Mouse (Mus musculus): ENCODE results near the gene Atad3a. TPM values are rescaled to one million over a fixed set of nuclear protein-coding genes. Genes with fewer than 3 reads are reported as not detected.
"Not testable (repeated sequence)": the region's sequence is repeated elsewhere in the genome, so short reads cannot be mapped to it uniquely, and the experiment has no call there.

Gene Atad3a
- polyA plus RNA-seq, 1 experiment from 2014 or later, result 90.7 TPM

DNA sequence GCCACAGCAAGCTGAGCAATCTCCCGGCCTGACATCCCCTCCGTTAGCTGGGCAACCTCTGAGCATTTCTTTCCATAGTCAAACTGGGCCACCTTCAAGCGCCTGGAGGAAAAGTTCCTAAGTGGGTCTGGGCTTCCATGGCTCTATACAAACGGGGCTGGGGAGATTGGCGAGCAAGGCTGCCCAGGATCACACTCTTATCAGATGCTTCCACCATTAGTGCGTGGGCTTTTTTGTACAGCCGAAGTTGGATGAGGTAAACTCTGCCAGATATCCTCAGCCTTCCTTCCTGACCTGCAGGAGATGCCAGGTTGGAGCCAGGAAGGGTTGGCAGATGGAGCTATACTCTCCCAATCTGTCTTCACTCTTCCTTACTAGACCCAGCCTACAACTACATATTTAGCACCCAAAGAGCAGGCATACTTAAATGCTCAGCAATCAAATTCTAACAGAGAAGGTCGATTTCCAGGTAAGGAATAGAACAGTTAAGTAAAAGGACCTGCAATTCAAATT is 14.8 kb downstream of the Atad3a start:
- WGBS, result 90% methylated on average over 8 of the region's 8 CpGs
- Histone ChIP-seq H3K4me2 (replicated peaks) (no peak overlapping the region), H3K4me1 (no peaks in the 10 kb centered on the region), H3K9me3 (no peaks in the 10 kb centered on the region), H3K27me3 (replicated peaks) (no peaks in the 10 kb centered on the region), H3K4me3 (no peak overlapping the region), H3K9ac (no peak overlapping the region), H3K36me3 (peaks cover 91% of the 10 kb centered on the region), H3K27ac (no peak overlapping the region)
- ATAC-seq (ENCODE audit: low FRiP score, low read depth), result no peak

DNA sequence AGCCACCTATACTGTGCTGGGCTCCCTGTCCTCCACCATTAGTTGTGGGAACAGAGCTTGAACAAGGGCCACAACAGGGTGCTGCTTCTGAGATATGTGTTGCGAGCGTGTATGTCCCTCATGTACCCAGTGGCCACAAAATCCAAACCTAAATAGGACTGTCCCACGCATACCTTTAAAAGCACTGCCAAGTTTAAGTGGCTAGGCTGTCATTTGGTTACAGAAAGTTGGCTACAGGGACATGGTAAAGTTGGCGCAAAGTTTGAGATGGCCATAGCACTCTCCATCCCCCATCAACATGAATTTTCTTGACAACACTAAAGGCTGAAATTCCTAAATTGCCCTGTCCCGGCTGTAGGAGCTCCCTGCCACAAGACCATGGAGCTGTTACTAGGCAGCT is 15.8 kb downstream of the Atad3a start:
- H3K27me3 ChIP-seq (replicated peaks), result no peaks in the 10 kb centered on the region
- H3K4me3 ChIP-seq, result no peak overlapping the region
- H3K9me3 ChIP-seq, result no peaks in the 10 kb centered on the region
- no peak overlapping the region for H3K27ac ChIP-seq
- H3K36me3 ChIP-seq, result peaks cover 91% of the 10 kb centered on the region
- no peak overlapping the region for H3K4me2 ChIP-seq (replicated peaks)
- H3K4me1 ChIP-seq, result no peaks in the 10 kb centered on the region
- 93% methylated on average over 5 of the region's 5 CpGs for WGBS
- no peak for ATAC-seq (ENCODE audit: low FRiP score, low read depth)
- H3K9ac ChIP-seq, result no peak overlapping the region

DNA sequence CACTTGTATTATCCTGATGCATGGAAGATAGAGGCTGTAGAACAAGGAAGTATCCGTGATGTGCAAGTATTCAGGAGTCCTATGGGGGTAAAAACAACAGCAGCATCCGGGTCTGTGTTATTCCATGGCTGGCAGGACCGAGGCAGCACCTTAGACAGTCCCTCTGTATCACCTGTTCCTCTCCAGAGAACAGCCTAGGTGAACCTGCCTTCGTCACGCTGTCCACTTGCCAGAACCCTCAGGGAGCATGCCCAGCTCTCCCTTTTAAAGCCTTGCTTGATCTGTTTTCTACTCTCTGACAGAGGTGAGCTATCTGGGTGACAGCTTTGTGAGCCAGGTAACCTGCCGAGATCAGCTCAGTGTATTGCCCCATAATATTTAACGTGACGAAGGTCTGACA is 16.4 kb downstream of the Atad3a start:
- Histone ChIP-seq H3K4me2 (replicated peaks) (no peak overlapping the region), H3K9me3 (no peaks in the 10 kb centered on the region), H3K4me1 (no peaks in the 10 kb centered on the region), H3K36me3 (peaks cover 91% of the 10 kb centered on the region), H3K27me3 (replicated peaks) (no peaks in the 10 kb centered on the region), H3K27ac (no peak overlapping the region), H3K4me3 (no peak overlapping the region), H3K9ac (no peak overlapping the region)
- 94% methylated on average over 8 of the region's 8 CpGs for WGBS
- no peak for ATAC-seq (ENCODE audit: low FRiP score, low read depth)

DNA sequence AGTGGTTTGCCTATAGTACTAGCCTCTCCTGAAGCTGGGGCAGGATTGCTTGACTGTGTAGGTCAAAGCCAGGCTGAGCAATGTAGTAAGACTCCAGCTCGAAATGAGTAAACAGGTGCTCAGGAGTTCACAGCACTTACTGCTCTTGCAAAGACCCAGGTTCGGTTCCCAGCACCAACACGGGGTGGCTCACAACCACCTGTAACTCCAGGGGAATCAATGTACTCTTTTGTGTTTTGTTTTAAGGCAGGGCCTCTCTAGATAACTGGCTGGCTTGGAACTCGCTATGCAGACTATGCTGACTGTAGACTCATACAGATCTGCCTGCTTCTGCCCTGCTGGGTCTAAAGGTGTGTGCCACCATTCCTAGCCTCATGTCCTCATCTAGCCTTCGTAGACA is 18.2 kb downstream of the Atad3a start:
- ATAC-seq (ENCODE audit: low FRiP score, low read depth), result no peak
- Histone ChIP-seq H3K4me2 (replicated peaks) (no peak overlapping the region), H3K27me3 (replicated peaks) (no peaks in the 10 kb centered on the region), H3K9me3 (no peaks in the 10 kb centered on the region), H3K27ac (no peak overlapping the region), H3K9ac (no peak overlapping the region), H3K4me1 (no peaks in the 10 kb centered on the region), H3K4me3 (no peak overlapping the region), H3K36me3 (peaks cover 81% of the 10 kb centered on the region)
- 89% methylated on average over 5 of the region's 5 CpGs for WGBS

DNA sequence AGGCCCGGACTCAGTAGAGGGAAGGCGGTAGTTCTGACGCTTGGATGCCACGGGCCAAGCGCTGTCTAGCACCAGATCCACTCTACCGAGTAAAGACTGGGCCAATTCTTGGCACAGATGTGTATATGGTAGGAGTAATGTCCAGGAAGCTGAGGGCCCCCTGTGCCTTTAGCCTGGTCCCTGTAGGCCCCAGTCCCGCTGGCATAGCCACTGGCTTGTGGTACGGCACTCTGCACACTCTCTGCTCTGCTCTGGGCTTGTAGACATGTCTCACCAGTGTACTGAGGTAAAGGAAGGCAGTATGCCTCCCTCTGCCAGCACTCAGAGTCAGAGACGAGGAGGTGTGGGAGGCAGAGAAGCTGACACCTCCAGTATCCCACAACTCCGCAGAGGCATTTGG is 20.2 kb downstream of the Atad3a start:
- Histone ChIP-seq H3K36me3 (peaks cover 74% of the 10 kb centered on the region), H3K4me1 (peaks cover 13% of the 10 kb centered on the region)
- not testable (repeated sequence) for H3K4me3 ChIP-seq; H3K9ac ChIP-seq; H3K27me3 ChIP-seq (replicated peaks); H3K9me3 ChIP-seq; ATAC-seq (ENCODE audit: low FRiP score, low read depth); H3K27ac ChIP-seq; H3K4me2 ChIP-seq (replicated peaks)
- 92% methylated on average over 10 of the region's 10 CpGs for WGBS

DNA sequence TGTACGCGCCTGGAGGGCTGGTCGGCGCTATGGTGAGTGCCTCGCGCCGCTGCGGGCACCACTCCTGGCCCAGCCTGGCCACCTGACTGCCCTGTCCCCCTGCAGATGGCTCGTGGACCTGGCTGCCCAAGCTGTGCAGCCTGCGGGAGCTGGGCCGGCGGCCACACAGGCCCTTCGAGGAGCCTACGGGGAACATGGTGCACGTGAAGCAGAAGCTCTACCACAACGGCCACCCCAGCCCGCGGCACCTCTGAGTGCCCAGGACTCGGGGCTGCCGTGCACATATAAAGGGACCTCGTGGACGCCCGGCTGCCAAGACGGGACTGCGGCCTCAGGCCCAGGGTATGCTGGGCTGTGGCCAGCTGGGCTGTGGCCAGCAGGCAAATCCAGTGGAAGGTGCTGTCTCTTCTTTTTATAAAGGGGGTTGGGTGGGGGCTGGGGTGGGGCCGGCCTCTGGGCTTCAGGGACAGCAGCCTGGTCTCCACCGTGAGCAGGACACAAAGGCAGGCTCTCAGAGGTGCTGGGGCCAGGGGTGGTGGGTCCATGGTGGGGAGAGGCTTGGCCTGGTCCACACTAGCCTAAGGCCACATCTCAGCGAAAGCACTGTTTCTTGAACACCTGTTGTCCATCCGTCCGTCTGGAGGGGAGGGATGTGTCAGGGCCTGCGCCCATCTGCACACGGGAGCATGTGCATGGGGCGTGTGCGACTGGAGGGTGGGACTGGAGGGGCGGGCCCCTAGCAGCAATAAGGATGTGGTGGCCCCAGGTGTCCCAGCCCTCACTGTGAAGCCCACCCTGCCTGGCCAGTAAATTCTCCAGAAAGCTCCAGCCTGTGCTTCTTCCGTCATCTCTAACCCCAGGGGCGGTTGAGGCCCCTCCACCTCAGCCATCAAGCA is 20.9 kb downstream of the Atad3a start:
- peaks cover 17% of the 10 kb centered on the region for H3K4me1 ChIP-seq
- no peak overlapping the region for H3K4me3 ChIP-seq
- H3K27me3 ChIP-seq (replicated peaks), result no peaks in the 10 kb centered on the region
- no peak for ATAC-seq (ENCODE audit: low FRiP score, low read depth)
- no peak overlapping the region for H3K9ac ChIP-seq
- WGBS, result 85% methylated on average over 37 of the region's 37 CpGs
- no peak overlapping the region for H3K4me2 ChIP-seq (replicated peaks)
- peaks cover 68% of the 10 kb centered on the region for H3K36me3 ChIP-seq
- no peak overlapping the region for H3K27ac ChIP-seq
- H3K9me3 ChIP-seq, result no peaks in the 10 kb centered on the region

DNA sequence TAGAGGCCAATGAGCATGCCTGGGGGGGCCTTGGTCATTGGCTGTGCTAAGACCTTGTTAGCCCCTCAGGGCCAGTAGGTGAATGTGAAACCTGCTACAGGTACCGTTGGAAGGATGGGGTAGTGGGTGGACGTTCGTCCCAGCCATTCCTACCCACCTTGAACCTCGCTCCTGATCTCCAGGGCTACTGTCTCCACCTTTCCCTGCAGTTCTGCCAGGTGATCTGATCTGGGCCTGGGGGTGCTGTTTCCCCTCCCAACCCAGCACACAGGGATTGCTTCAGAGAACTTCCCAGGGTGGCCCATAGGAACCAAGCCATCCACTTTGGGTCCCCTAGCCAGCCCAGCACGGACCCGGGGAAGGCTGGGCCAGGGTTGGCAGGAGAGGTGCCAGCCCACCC is 21.7 kb downstream of the Atad3a start:
- no peak for ATAC-seq (ENCODE audit: low FRiP score, low read depth)
- Histone ChIP-seq H3K4me3 (no peak overlapping the region), H3K27me3 (replicated peaks) (no peaks in the 10 kb centered on the region), H3K9ac (no peak overlapping the region), H3K9me3 (no peaks in the 10 kb centered on the region), H3K36me3 (peaks cover 60% of the 10 kb centered on the region), H3K27ac (no peak overlapping the region), H3K4me2 (replicated peaks) (no peak overlapping the region), H3K4me1 (peaks cover 21% of the 10 kb centered on the region)
- WGBS, result 79% methylated on average over 6 of the region's 6 CpGs

DNA sequence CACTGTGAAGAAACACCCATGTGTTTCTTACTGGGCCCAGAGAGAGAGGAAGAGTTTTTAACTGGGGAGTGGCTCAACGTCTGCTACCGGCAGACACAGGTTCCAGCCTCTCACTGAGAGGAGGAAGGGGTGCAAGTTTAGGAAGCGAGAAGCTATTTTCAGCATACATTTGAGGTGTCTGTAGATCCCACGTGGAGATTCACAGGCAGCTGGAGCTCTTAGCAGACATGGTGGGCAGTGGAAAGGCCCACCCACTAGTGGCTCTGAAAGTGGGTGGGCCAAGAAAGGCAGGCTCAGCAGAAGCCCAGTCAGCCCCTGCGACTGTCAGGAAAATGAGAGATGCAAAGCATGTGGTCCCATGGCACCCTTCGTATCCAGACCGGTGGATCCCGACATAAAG is 22.6 kb downstream of the Atad3a start:
- H3K4me2 ChIP-seq (replicated peaks), result no peak overlapping the region
- no peak overlapping the region for H3K4me3 ChIP-seq
- peaks cover 27% of the 10 kb centered on the region for H3K4me1 ChIP-seq
- no peak overlapping the region for H3K27ac ChIP-seq
- no peak for ATAC-seq (ENCODE audit: low FRiP score, low read depth)
- peaks cover 56% of the 10 kb centered on the region for H3K36me3 ChIP-seq
- no peaks in the 10 kb centered on the region for H3K27me3 ChIP-seq (replicated peaks)
- no peak overlapping the region for H3K9ac ChIP-seq
- no peaks in the 10 kb centered on the region for H3K9me3 ChIP-seq
- WGBS, result 71% methylated on average over 8 of the region's 8 CpGs

DNA sequence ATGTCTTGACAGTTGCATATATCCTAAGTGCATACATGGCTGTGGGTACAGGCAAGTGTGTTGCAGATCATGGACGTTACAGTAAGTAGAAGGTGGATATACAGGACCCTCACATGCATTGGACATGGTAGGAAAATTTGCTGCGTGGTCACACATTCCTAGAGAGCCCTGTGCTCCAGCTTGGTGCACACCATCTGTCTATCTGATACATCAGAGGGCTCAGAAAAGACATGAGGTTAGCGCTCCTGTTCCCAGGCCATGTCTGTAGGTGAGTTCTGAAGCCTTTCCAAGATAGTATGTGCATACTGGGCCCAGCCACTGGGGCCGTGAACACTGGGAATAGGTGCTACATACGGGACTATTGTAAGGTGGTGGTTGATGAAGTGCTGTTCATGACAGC is 24.5 kb downstream of the Atad3a start:
- H3K4me2 ChIP-seq (replicated peaks), result peak overlapping the region; percentile 94
- H3K9ac ChIP-seq, result no peak overlapping the region
- peaks cover 55% of the 10 kb centered on the region for H3K36me3 ChIP-seq
- 91% methylated on average over 5 of the region's 5 CpGs for WGBS
- peaks cover 27% of the 10 kb centered on the region for H3K4me1 ChIP-seq
- H3K4me3 ChIP-seq, result no peak overlapping the region
- no peaks in the 10 kb centered on the region for H3K27me3 ChIP-seq (replicated peaks)
- no peak overlapping the region for H3K27ac ChIP-seq
- H3K9me3 ChIP-seq, result no peaks in the 10 kb centered on the region
- ATAC-seq (ENCODE audit: low FRiP score, low read depth), result no peak

DNA sequence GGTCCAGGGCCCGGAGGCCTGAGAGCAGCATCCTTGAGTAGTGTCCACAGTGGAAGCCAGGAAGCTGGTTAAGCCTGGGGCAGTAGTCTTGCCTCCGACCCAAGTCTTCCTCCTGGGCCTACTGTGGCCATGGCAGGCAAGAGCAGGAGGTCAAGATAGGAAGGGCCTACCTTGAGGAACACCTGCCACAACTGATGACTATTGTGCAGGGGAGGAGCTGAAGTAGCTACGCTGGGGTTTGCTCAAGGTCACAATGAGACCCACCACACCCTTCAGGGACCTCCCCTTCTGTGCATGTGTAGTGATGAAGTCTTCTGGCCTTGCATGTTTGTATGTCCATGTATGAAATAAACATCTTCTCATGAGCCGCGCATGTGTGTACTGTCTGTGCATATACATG is 25.1 kb downstream of the Atad3a start:
- H3K27me3 ChIP-seq (replicated peaks), result no peaks in the 10 kb centered on the region
- 0 out of 2 replicates have a peak, but pooled peaks have one; percentile 5 for ATAC-seq (ENCODE audit: low FRiP score, low read depth)
- peaks cover 55% of the 10 kb centered on the region for H3K36me3 ChIP-seq
- no peaks in the 10 kb centered on the region for H3K9me3 ChIP-seq
- peak overlapping the region; percentile 92 for H3K4me3 ChIP-seq
- peak overlapping the region; percentile 89; the same call in 1 of the 2 replicates for H3K27ac ChIP-seq
- H3K4me1 ChIP-seq, result peaks cover 27% of the 10 kb centered on the region
- H3K4me2 ChIP-seq (replicated peaks), result peak overlapping the region; percentile 94
- H3K9ac ChIP-seq, result peak overlapping the region; percentile 92
- WGBS, result 73% methylated on average over 5 of the region's 5 CpGs

DNA sequence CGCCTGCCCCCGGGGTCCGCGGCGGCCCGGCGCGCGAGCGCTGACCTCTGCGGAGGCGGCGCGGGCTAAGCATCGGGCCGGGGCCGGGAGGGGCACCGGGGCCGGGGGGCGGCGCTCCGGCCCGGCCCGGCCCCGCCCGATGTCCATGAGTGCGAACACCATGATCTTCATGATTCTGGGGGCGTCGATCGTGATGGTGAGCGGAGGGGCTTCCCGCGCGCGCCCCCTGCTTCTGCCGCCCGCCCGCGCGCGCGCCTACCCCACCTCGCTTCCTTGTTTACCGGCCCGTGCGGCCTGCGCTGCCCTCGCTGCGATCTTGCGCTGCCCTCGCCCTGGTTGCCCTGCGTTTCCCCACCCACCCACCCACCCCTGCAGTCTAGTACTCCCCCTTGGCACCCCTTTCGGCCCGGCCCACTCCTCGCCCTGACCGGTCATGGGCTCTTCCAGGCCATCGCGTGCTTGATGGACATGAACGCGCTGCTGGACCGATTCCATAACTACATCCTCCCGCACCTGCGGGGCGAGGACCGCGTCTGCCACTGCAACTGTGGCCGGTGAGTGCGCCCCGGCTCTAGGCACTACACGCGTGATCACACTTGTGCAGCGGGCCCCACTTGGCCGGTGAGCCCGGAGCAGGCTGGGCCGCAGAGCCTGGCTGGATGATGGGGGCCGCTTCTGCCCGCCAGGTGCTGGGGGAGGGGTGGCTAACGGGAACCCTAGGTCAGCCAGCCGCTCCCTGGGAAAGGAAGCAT is 25.8 kb downstream of the Atad3a start:
- ATAC-seq (ENCODE audit: low FRiP score, low read depth), result peak; percentile 67
- Histone ChIP-seq H3K36me3 (peaks cover 48% of the 10 kb centered on the region), H3K4me2 (replicated peaks) (peak overlapping the region; percentile 94), H3K9ac (peak overlapping the region; percentile 92), H3K4me1 (peaks cover 27% of the 10 kb centered on the region), H3K27me3 (replicated peaks) (no peaks in the 10 kb centered on the region), H3K27ac (peak overlapping the region; percentile 89), H3K9me3 (no peaks in the 10 kb centered on the region), H3K4me3 (peak overlapping the region; percentile 92)
- WGBS, result 1% methylated on average over 75 of the region's 79 CpGs

DNA sequence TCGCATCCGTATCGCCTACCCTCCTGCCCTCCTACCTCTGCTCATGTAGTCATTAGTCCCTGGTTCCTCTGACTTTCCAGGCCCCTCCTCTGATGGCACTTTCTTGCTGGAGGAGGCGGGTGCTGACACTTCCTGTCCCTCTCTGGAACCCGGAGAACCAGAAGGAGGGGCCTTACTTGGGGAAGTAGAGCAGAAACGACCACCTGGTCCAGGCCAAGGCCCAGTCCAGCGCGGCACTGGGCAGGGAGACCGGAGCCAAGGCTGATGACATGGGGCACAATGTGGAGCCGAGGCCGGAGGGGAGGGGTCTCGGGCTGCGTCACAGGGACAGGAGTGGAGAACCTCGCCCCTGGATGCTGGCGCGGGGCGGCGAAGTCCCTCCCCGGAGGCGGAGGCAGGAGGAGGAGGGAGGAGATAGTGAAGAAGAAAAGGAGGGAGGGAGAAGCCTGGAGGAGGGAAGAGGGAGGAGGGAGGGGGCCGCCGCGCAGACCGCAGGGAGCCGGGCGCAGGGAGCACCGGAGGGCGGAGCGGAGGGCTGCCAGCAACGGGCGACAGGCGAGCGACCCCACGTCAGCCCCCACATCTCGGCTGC is 26.4 kb downstream of the Atad3a start, which contains the start of gene Tmem240:
TSS of gene Tmem240 (plus strand) at position 451 of the 592 bp plus-strand sequence.
- under 1% methylated on average over 33 of the region's 35 CpGs for WGBS

More for the DNA sequence above, 26.4 kb downstream of the Atad3a start, which contains the start of gene Tmem240:
- ATAC-seq (ENCODE audit: low FRiP score, low read depth), result peak; percentile 94
- Histone ChIP-seq H3K4me3 (peak within 1 kb of the TSS; percentile 92), H3K27me3 (replicated peaks) (no peaks in the 10 kb centered on the region), H3K4me1 (peaks cover 27% of the 10 kb centered on the region), H3K9me3 (no peaks in the 10 kb centered on the region), H3K27ac (peak within 1 kb of the TSS; percentile 89), H3K36me3 (peaks cover 41% of the 10 kb centered on the region), H3K4me2 (replicated peaks) (peak within 1 kb of the TSS; percentile 94), H3K9ac (peak within 1 kb of the TSS; percentile 92)
